Mouse (Mus musculus) embryonic facial prominence, embryonic 15.5 days (tissue): ENCODE measurements at regions not wholly inside any gene's neighbourhood (a gene's known extent, or its start where the extent isn't known, plus 50 kb on each side); places are given as distances from the start of the nearest gene placed in this dataset.
A peak's percentile ranks its signal among the peaks of the same experiment; 100 is the strongest.
"Not testable (repeated sequence)": the region's sequence is repeated elsewhere in the genome, so short reads cannot be mapped to it uniquely, and the experiment has no call there.

ENCODE experiments used
- ATAC-seq: fragments of 200-750 bp; cut with Nextera tagmentation; 2 replicates; pipeline ENCODE4 v1.8.0; 2017; ENCODE audit warnings: low read depth, moderate TSS enrichment; ENCODE audit not compliant: insufficient number of reproducible peaks, low FRiP score, low TSS enrichment
- H3K27ac ChIP-seq: fragments of 300-500 bp; sonication (generic); replicated peaks from 2 replicates; pipeline ENCODE4 v1.5.1; 2015; ENCODE audit warnings: mild to moderate bottlenecking, inconsistent platforms
- H3K27me3 ChIP-seq: fragments of 300-500 bp; sonication (generic); 2 replicates; pipeline ENCODE4 v1.6.1; 2015; ENCODE audit warnings: inconsistent platforms
- H3K36me3 ChIP-seq: fragments of 300-500 bp; sonication (generic); 2 replicates; pipeline ENCODE4 v1.6.1; 2015; ENCODE audit warnings: mild to moderate bottlenecking, inconsistent platforms
- H3K4me1 ChIP-seq: fragments of 300-500 bp; sonication (generic); 2 replicates; pipeline ENCODE4 v1.6.1; 2015; ENCODE audit warnings: inconsistent platforms
- H3K4me2 ChIP-seq: fragments of 300-500 bp; sonication (generic); replicated peaks from 2 replicates; pipeline ENCODE4 v1.6.1; 2015; ENCODE audit warnings: mild to moderate bottlenecking, inconsistent platforms
- H3K4me3 ChIP-seq: fragments of 300-500 bp; sonication (generic); replicated peaks from 2 replicates; pipeline ENCODE4 v1.5.1; 2015; ENCODE audit warnings: mild to moderate bottlenecking, inconsistent platforms
- H3K9ac ChIP-seq: fragments of 300-500 bp; sonication (generic); 2 replicates; pipeline ENCODE4 v1.6.1; 2015; ENCODE audit warnings: inconsistent platforms
- H3K9me3 ChIP-seq: fragments of 300-500 bp; sonication (generic); replicated peaks from 2 replicates; pipeline ENCODE4 v1.6.1; 2016; ENCODE audit warnings: inconsistent platforms
- WGBS: fragments of 180-500 bp; shearing (Covaris S2); methylation state at CpG from one replicate; pipeline ENCODE4 v1.1.7; 2015; 5-methylcytosine and 5-hydroxymethylcytosine counted together

DNA sequence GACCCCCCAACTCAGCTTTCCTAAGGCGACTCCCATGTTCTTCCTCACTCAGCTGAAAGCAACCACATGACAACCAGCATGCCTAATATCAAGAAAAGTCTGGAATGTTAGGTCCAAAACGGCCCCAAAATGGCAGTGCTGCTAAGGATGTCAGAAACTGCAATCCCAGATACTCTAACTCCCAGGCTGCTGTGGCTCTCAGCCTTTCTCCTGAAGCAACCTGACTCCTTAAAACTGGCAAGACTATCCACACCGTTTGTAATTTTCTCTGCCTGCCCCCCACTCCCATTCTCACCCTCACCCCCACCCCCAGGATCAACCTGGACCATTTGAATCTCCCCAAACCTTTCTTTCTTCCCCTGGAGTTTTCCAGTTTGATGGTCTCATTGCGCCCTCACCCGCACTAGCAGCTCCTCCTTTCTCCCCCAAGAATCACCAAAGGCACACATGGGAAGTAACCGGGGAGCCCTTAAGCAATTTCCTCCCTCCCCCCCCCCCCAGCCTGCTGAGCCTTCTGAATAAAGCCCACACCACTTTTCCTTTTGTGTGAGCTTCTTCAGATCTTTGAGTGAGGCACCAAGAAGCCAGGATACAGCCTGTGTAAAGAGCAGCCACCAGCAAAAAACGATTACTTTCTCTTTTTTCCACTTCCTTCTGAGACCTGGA, 106.7 kb upstream of the Ipo5 start:
- no peak overlapping the region for H3K9ac ChIP-seq
- ATAC-seq = no peak
- WGBS = 18% methylated on average over 7 of the region's 7 CpGs
- no peaks in the 10 kb centered on the region for H3K36me3 ChIP-seq
- H3K9me3 ChIP-seq = no peaks in the 10 kb centered on the region
- peaks cover 10% of the 10 kb centered on the region for H3K4me1 ChIP-seq
- H3K4me2 ChIP-seq = peak overlapping the region; percentile 28; the same call in 1 of the 2 replicates
- H3K27me3 ChIP-seq = no peaks in the 10 kb centered on the region
- H3K4me3 ChIP-seq = no peak overlapping the region; the same call in 1 of the 2 replicates
- no peak overlapping the region for H3K27ac ChIP-seq

DNA sequence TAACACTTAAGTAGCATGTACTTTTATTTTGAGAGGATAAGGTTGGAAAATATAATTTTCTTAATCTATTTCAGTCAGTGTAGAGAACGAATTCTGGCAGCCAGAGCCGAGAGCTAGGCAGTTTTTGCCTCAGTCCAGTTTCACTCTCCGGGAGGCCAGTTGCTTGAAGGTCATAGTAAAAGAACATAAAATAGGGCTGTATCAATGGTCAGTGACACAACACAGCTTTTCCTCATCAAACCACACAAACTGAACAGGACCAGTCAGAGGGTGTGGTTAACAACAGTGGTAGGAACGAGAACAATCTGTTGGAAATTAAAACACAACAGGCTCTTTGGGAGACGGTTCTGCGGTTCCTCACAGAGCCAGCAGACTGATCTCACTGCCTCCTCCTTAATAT, 105.9 kb upstream of the Ipo5 start:
- WGBS = 37% methylated on average over 6 of the region's 6 CpGs
- H3K27me3 ChIP-seq = no peaks in the 10 kb centered on the region
- no peak overlapping the region for H3K9ac ChIP-seq
- H3K4me3 ChIP-seq = no peak overlapping the region
- no peak for ATAC-seq
- H3K9me3 ChIP-seq = no peaks in the 10 kb centered on the region
- peaks cover 10% of the 10 kb centered on the region for H3K4me1 ChIP-seq
- no peak overlapping the region for H3K4me2 ChIP-seq
- no peak overlapping the region for H3K27ac ChIP-seq
- H3K36me3 ChIP-seq = no peaks in the 10 kb centered on the region

DNA sequence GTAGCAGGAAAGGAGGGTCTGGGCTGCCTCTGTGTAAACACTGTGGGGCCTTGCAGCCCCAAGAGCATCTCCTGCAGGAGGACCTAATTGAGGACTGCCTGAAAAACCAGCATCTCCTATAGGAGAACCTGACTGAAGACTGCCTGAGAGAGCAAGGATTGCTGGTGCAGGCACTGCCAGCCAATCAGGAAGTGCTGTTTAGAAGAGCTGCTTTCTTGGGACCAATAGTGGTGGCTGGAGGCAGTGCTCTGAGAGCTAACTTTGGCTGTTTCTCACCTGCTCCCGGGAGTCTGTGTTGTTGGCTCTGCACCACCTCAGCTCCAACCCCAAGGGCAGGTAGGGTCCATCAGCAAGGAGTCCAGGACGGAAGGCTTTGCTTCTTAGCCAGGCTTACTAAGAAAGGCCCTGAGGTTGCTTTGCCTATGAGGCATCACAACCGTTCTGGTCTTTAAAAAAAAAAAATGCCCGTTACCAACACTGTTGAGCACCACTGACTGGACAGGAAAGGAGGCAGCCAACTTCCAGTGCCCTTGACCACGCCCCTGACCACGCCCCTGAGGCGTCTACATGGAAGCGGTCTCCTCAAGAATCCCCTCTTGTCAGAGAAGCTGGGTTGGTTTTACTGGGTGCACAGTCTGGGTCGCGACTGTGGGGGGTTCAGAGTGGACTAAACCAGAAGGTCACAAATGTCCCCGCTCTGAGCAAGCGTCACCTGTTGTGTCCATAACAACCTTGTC, 105.0 kb upstream of the Ipo5 start:
- not testable (repeated sequence) for H3K27ac ChIP-seq, H3K9me3 ChIP-seq, H3K4me2 ChIP-seq, ATAC-seq, H3K36me3 ChIP-seq, H3K27me3 ChIP-seq, H3K4me1 ChIP-seq, H3K9ac ChIP-seq, H3K4me3 ChIP-seq
- WGBS = 53% methylated on average over 12 of the region's 12 CpGs

DNA sequence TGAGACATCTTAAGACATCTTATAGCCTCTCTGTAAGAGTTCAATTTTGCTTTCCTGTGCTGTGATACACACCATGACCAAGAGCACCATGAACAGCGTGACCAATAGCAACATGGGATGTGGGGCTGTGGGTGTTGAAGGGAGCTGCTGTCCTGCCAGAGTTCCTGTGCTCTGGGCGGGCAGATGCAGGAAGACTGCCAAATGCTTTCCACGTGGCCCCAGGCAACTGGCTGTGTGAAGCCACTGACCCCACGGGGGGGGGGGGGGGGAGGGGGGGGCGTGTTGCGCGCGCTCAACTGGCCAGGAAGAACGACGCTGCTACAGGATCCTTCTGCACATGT, 104.5 kb upstream of the Ipo5 start:
- H3K27me3 ChIP-seq = no peaks in the 10 kb centered on the region
- no peak overlapping the region for H3K4me2 ChIP-seq
- H3K4me1 ChIP-seq = peaks cover 10% of the 10 kb centered on the region
- ATAC-seq = no peak
- no peak overlapping the region for H3K27ac ChIP-seq
- no peak overlapping the region for H3K9ac ChIP-seq
- 23% methylated on average over 6 of the region's 10 CpGs for WGBS
- no peaks in the 10 kb centered on the region for H3K36me3 ChIP-seq
- no peaks in the 10 kb centered on the region for H3K9me3 ChIP-seq
- H3K4me3 ChIP-seq = no peak overlapping the region

DNA sequence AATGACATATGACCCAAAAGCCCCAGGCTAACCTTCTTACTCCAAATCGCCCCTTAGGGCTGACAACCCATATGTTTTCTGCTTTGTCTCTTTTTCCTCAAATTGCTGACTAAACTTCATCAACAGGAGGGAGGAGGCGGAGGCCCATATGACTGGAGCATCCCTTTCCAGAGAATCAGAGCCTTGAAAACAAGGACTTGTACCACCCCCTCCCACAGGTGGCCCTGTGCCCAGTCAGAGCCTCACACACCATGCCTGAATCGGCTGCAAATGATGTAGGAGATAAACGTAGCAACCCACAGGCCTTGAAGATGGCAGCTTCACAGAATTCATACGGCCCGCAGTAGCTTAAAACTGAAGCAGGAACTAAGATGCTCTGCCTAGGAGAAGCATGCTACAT, 101.7 kb upstream of the Ipo5 start:
- H3K27me3 ChIP-seq = no peaks in the 10 kb centered on the region
- WGBS = 84% methylated on average over 6 of the region's 6 CpGs
- no peak overlapping the region for H3K4me3 ChIP-seq
- no peak overlapping the region for H3K9ac ChIP-seq
- no peak overlapping the region for H3K27ac ChIP-seq
- H3K4me2 ChIP-seq = no peak overlapping the region
- H3K9me3 ChIP-seq = no peaks in the 10 kb centered on the region
- no peaks in the 10 kb centered on the region for H3K36me3 ChIP-seq
- ATAC-seq = no peak
- H3K4me1 ChIP-seq = 0 out of 2 replicates have a peak, but pooled peaks cover 5% of the 10 kb centered on the region

DNA sequence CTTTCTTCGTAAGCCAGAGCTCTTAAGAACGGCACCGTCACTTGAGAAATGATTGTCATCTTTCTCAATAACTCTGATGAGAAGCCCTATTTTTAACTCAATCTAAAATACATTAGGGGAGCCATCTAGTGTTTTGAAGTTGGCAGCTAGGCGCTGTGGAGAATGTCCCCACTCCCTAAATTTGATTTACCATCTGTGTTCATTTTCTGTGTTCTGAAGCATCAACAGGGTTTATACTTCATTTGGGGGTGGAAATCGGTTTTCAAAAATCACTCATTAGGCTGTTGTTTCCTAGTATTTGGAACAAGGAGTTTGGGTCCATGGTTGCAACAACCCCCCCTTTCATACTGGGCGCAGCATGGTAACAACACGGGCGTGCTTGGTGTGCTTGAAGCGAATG, 97.1 kb upstream of the Ipo5 start:
- Histone ChIP-seq H3K36me3 (no peaks in the 10 kb centered on the region), H3K9me3 (no peaks in the 10 kb centered on the region), H3K9ac (no peak overlapping the region)

DNA sequence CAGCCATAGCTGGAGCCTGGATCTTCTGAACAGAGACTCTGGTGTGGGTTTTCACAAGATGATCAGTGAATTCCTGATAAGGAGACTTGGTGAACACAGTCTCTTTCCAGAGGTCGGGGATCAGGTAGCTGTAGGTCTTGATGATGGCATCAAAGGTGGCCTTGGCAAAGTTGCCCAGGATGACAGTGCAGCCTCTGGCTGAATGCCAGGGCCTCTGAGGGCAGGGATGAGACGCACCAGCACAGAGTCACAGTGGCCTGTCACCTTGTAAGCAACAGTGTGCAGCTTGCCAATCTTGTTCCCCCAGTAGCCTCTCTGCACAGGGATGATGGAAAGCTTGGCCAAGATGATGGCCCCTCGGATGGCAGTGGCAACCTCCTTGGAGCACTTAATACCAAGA, 95.9 kb upstream of the Ipo5 start:
- H3K9ac ChIP-seq, H3K4me2 ChIP-seq, H3K27ac ChIP-seq, H3K4me3 ChIP-seq, H3K4me1 ChIP-seq, H3K27me3 ChIP-seq, ATAC-seq, H3K36me3 ChIP-seq, H3K9me3 ChIP-seq: not testable (repeated sequence)
- WGBS = 69% methylated on average over 3 of the region's 3 CpGs

More for the DNA sequence above, 97.1 kb upstream of the Ipo5 start:
- H3K4me2 ChIP-seq = no peak overlapping the region
- no peaks in the 10 kb centered on the region for H3K4me1 ChIP-seq
- 77% methylated on average over 9 of the region's 9 CpGs for WGBS
- no peak for ATAC-seq
- H3K27me3 ChIP-seq = no peaks in the 10 kb centered on the region
- no peak overlapping the region for H3K4me3 ChIP-seq
- no peak overlapping the region for H3K27ac ChIP-seq

DNA sequence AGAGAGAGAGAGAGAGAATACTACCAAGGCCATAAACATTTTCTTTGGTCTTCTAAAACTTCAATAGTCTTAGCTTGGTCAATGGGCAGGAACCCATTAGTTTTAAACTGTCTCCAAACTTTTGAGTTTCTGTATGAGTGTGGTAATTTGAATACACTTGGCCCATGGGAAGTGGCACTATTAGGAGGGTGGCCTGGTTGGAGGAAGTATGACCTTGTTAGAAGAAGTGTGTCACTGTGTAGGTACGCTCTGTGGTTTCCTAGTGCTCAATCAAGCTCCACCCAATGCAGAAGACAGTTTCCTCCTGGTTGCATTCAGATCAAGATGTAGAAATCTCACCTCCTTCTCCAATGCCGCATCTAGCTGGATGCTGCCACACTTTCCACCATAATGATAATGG, 94.5 kb upstream of the Ipo5 start:
- no peaks in the 10 kb centered on the region for H3K36me3 ChIP-seq
- 93% methylated on average over 2 of the region's 2 CpGs for WGBS
- no peak overlapping the region for H3K9ac ChIP-seq
- no peaks in the 10 kb centered on the region for H3K4me1 ChIP-seq
- H3K4me3 ChIP-seq = no peak overlapping the region
- no peak overlapping the region for H3K4me2 ChIP-seq
- no peak for ATAC-seq
- H3K27me3 ChIP-seq = no peaks in the 10 kb centered on the region
- H3K27ac ChIP-seq = no peak overlapping the region
- no peaks in the 10 kb centered on the region for H3K9me3 ChIP-seq

DNA sequence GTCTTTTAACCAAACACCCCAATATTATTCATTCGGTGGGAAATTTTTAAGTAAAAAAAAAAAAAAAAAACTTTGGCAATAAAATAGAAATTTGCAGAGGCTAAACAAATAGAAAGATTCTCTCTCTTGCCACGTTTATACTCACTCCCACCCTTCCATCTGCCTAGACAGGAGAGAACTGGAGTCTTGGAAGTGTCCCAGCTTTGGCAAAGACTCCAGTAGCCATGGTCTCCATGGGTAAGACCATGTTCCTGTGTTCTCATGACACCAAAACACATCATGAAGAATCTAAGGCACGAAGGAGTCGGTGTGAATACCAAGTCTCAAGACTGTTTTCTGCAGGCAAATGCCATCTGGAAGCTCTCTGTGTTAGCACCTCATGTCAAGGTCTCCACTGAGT, 84.8 kb upstream of the Ipo5 start:
- Histone ChIP-seq H3K36me3 (no peaks in the 10 kb centered on the region), H3K9ac (no peak overlapping the region), H3K27ac (no peak overlapping the region), H3K9me3 (no peaks in the 10 kb centered on the region), H3K27me3 (no peaks in the 10 kb centered on the region), H3K4me1 (0 out of 2 replicates have a peak, but pooled peaks cover 5% of the 10 kb centered on the region), H3K4me2 (no peak overlapping the region), H3K4me3 (no peak overlapping the region)
- no peak for ATAC-seq
- 82% methylated on average over 4 of the region's 4 CpGs for WGBS

DNA sequence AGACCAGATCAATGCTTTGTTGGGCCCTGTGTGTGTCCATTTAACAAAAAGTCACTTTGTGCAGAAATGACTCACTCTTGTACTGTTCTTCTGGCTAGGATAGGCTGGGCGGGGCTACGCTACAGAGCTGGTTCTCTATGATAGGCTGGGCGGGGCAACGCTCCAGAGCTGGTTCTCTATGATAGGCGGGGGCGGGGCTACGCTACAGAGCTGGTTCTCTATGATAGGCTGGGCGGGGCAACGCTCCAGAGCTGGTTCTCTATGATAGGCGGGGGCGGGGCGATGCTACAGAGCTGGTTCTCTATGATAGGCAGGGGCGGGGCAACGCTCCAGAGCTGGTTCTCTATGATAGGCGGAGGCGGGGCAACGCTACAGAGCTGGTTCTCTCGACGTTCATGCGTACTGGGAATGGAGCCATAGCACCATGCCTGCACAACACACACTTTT, 80.6 kb upstream of the Ipo5 start:
- WGBS = 28% methylated on average over 20 of the region's 20 CpGs
- H3K27me3 ChIP-seq, ATAC-seq, H3K9me3 ChIP-seq, H3K9ac ChIP-seq, H3K27ac ChIP-seq, H3K36me3 ChIP-seq, H3K4me2 ChIP-seq, H3K4me3 ChIP-seq: not testable (repeated sequence)
- peaks cover 23% of the 10 kb centered on the region for H3K4me1 ChIP-seq

DNA sequence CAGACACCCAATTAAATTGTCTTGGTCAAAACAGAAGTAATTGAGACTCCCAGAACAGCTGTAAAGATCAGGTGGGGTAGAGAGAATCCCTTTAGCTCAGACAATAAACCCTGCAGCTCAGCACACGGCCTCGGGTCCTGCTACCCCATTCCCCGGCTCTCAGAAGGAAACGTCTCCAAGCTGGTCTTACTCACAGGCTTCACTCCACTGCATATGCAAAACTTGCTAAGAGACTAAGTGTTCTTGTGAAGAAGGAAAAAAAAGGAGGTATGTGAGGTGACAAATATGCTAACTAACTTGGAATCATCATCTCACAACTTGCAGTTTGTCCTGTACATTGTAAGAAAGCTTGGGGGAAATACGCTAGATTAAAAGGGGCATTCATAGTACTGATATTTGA, 79.6 kb upstream of the Ipo5 start:
- no peak overlapping the region for H3K27ac ChIP-seq
- 52% methylated on average over 5 of the region's 5 CpGs for WGBS
- no peak overlapping the region for H3K4me3 ChIP-seq
- peaks cover 23% of the 10 kb centered on the region for H3K4me1 ChIP-seq
- no peaks in the 10 kb centered on the region for H3K9me3 ChIP-seq
- no peak overlapping the region for H3K4me2 ChIP-seq
- ATAC-seq = no peak
- no peaks in the 10 kb centered on the region for H3K36me3 ChIP-seq
- H3K27me3 ChIP-seq = no peaks in the 10 kb centered on the region
- no peak overlapping the region for H3K9ac ChIP-seq
